Mouse (Mus musculus) urinary bladder, postnatal 10 days (tissue): Measurements from ENCODE around the gene Fbln2.
A peak's percentile ranks its signal among the peaks of the same experiment; 100 is the strongest.

ENCODE experiments used
- DNase-seq: peaks from one replicate; pipeline ENCODE4 v3.0.0; 2022; ENCODE audit warnings: low spot score

Gene Fbln2

GRCm38 (mm10) chr6:91279477-91279876 lies 67.2 kb downstream of the Fbln2 start:
- no peak for DNase-seq

- peak; percentile 76 for DNase-seq
These were observed 69.0 kb downstream of the Fbln2 start for GRCm38 (mm10) chr6:91281206-91281605.

DNA sequence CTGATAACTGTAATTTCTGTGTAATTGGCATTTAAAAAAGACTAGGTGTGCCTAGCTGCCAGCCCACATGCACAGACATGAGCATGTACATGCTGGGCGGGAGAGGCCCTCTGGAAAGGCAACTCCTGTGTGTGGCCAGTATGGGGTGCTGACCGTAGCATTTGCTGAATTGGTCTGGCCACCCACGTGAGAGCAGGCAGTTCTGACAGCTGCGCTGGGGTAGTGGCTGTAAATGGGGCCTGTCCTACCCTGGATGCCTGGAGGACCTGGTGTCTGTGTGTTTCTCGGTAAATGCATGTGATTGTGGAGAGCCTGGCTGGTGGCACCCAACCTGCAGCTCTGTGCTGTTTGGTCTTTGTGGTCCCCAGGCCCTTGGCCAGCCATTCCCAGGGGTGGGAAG lies 69.5 kb downstream of the Fbln2 start:
- DNase-seq: no peak

DNA sequence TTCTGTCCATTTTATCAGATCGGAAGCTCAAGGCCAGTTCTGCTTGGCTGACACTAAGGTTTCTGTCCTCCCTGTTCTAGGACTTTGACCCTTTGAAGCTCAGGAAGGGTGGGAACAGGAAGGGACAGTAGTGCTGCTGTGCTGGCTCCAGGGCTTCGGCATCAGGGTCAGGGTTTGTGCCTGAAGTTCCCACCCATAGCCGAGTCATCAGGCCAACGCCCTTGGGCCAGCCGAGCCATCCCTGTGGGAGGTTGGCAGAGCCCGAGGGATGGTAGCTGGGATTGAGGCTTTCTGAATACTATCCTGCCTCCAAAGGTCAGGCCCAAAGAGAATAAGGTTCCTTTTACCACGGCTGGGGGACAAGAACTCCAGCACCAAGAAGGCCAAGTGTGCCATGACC lies 70.8 kb downstream of the Fbln2 start:
- no peak for DNase-seq

- DNase-seq: no peak
These were observed 72.5 kb downstream of the Fbln2 start for GRCm38 (mm10) chr6:91284521-91285449.

GRCm38 (mm10) chr6:91285450-91285790 lies 73.2 kb downstream of the Fbln2 start:
- DNase-seq: no peak

DNA sequence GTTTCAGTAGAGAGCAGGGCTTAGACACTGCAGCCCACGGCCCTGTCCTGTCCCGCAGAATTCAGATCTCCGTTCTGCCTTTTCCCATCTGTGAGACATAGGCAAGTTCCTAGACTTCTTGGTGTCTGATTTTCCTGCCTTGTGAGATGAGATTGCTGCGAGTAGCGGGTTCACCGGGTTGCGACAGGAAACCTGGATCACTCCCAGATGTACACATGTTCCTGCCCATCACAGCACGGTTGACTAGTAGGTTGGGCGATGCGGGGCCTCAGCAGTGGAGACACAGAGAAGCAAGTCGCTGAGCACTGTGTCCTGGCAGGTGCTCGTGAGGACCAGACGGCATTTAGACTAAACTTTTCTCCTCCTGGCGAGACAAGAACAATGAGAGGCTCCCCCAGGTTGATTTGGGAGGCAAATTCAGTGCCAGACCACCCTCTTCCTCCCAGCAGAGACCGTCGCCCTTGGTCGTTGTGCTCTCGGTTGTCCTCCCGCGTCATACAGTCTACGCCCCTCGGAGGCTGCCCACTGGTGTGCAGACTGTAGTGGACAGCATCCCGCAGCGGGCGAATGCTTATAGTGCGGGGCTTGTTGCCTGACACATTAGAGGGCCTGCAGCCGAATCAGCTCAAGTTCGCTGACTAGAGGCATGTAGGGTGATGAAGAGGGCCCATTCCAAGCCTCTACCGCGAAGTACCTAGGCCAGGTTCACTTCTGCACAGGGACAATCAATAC lies 73.7 kb downstream of the Fbln2 start:
- no peak for DNase-seq

DNA sequence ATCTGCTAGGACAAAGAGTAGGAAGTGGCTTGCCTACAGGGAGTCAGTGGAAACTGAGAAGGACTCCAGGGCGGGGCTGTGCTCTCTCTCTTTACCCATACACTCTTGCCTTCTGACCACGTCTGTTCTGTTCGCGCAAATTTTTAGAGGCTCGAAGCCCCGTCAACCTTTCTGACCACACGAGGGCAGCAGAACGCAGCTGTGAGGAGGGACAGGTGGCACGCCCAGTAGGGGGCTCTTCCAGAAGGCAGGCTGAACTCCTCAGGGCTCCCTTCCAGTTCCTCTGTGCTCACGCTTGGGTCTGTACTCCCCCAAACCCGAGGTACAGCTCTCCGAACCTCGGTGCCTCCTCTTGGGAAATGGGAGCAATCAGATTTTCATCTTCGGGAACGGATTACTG lies 74.4 kb downstream of the Fbln2 start:
- peak; percentile 32 for DNase-seq

GRCm38 (mm10) chr6:91287148-91287547 lies 74.9 kb downstream of the Fbln2 start:
- DNase-seq: no peak

DNA sequence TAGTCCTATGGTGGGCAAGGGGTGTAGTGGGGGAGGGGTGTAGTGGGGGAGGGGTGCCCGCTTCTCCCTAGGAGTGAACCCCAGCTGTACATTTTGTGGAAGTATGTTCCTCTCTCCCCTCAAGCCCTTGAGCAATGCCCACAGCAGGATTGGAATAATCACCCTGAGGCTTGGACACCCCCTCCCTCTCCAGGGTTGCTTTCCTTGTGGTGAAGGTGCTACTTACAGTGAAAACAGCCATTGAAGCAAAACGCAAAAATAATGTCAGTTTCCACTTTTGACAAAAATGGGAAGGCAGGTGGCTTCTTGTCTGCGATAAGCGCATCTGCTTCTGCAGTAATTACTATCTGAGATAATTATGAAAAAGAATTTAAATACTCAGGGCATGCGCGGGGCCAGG lies 75.4 kb downstream of the Fbln2 start:
- DNase-seq: no peak

- no peak for DNase-seq
These were observed 76.1 kb downstream of the Fbln2 start for GRCm38 (mm10) chr6:91288251-91288785.

DNA sequence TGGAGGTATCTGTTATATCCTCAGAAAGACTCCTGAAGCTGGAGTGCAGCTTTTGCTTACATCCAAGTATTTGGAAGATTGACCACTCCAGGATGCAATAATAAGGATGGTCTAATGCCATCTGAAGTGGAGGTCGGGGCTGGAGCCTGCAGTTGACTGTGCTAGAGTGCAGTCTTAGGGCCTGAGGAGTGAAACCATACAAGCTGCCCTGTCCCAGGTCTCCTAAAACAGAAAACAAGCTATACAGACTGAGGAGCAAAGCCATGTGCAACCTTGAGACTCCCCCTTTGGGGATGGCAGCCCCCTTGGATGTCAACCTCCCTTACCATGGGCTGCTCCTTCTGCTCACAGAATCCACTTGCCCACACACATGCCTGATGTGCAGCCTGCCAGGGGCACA lies 76.7 kb downstream of the Fbln2 start:
- no peak for DNase-seq

- no peak for DNase-seq
These were observed 78.7 kb downstream of the Fbln2 start for GRCm38 (mm10) chr6:91290937-91291336.

DNA sequence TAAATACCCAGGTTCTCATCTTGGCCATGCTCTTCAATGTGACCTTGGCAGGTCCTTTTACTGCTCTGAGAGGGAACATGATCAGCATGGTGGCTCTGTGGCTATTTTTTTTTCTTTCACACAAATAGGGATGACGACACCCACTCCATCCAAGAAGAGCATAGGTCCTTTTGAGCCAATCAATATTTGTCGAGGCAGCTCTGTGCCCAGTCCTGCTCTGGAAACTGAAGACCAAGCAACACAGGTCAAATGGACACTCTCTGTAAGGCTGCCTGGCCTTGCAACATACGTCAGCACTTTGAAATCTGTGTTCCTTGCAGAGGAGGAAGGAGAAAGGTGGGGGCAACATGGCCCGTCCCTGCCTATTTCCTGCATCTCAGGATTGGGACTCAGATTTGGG lies 83.2 kb downstream of the Fbln2 start:
- no peak for DNase-seq

- DNase-seq: no peak
These were observed 86.6 kb downstream of the Fbln2 start for GRCm38 (mm10) chr6:91298828-91299227.

DNA sequence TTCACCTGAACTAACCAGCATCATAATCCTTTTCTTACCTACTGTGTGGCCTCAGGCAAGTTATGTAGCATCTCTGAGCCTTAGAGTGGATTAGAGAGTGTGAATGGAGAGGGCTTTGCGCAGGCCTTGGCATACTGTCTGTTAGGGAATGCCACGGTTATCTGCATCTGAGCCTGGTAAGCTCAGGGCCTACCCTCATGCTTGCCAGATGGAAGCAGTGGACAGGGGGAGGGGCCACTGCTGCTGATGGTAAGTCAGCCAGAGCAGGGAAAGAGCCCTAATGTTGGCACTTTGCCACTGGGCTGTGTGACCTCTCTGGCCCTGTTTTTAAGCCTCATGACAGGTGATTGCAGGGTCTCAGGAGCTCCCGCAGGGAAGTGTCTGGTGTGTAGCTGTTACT lies 87.8 kb downstream of the Fbln2 start:
- DNase-seq: no peak

- no peak for DNase-seq
These were observed 89.6 kb downstream of the Fbln2 start for GRCm38 (mm10) chr6:91301839-91302238.

DNA sequence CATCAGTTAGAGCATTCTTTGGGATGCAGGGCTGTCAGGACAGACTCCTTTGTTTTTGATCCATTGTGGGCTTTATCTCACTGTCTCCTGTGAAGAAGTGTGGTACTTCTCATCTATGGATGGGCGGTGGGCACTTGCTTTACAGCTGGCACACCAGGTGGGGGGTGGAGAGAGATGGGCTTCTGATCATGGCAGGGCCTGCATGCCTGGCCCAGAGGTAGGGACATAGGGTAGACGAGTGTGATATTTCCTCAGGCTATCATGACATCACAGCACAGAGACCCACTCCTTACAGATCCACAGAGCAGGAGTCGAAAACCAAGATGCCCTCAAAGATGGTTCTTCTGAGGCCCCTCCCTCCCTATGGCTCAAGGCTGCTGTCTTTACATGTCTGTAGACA lies 90.1 kb downstream of the Fbln2 start:
- no peak for DNase-seq

- no peak for DNase-seq
These were observed 91.9 kb downstream of the Fbln2 start for GRCm38 (mm10) chr6:91304172-91304571.

GRCm38 (mm10) chr6:91307972-91308371 lies 95.7 kb downstream of the Fbln2 start:
- DNase-seq: peak; percentile 4

DNA sequence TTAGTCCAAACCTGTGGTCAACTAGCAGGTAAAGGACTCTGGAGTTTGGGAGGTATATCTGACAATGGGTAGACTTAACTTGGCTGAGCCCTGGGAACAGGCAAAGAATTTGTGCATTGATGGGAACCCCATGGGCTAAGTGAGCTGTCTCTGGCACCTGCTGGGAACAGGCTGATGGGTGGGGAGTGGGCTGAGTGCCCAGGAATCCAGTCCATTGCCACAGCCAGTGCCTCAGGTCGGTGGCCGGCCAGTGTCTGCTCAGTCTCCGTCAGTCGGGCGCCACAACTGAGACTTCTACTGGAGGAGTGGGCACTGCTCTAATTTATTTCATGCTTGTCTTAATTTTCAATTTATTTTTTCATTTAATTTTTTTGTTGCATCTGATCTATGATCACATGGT lies 98.9 kb downstream of the Fbln2 start:
- no peak for DNase-seq

GRCm38 (mm10) chr6:91312491-91312890 lies 100.2 kb downstream of the Fbln2 start:
- DNase-seq: no peak
